Mouse (Mus musculus) cerebral cortex, adult 2 months (tissue): Measurements from ENCODE around the gene Fyb.

Experiments used
- WGBS: fragments of 180-500 bp; shearing (Covaris S2); methylation state at CpG from one replicate; pipeline ENCODE4 v1.1.7; 2018; 5-methylcytosine and 5-hydroxymethylcytosine counted together

The Fyb gene

GRCm38 (mm10) chr15:6522653-6523167 is at the start of gene Fyb:
TSS of gene Fyb (plus strand) at chr15:6522853.
- WGBS, result 85% methylated on average over 8 of the region's 8 CpGs

DNA sequence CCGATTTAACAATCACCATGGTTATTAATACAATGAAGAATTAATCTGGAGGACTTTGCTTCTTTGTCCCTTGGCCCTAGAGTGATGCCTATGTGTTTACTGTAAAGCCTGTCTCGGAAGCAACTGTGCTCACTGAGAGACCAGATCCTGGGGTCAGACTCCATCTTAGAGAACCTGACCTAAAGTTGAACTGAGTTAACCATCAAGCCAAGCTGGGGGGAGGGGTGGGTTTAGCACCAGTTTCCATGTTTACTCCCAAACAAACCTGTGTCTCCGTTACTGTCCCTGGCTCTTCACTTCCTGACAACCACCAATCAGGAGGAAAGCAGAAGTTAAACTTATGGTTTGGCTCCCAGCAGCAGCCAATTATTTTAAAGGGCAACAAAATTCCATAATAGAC is 39.1 kb upstream of the Fyb start:
- 74% methylated on average over 3 of the region's 3 CpGs for WGBS

DNA sequence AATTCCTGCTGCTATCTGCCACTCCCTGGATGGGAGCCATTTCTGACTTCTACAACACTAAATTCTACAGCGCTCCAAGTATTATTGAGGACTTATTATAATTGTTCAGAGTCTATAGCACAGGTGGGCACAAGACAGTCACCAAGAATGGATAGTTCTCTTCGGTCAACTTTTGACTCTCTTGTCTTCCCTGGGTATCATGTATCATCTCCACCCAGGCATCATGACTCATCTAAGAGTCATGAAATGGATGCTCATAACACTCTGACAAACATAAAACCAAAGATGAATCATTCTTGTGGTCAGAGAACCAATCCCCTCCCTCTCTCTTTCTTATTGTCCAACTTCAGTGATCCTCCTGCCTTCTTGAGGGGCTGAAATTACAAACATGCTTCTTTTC is 30.3 kb upstream of the Fyb start:
- WGBS, result 83% methylated on average over 2 of the region's 2 CpGs

DNA sequence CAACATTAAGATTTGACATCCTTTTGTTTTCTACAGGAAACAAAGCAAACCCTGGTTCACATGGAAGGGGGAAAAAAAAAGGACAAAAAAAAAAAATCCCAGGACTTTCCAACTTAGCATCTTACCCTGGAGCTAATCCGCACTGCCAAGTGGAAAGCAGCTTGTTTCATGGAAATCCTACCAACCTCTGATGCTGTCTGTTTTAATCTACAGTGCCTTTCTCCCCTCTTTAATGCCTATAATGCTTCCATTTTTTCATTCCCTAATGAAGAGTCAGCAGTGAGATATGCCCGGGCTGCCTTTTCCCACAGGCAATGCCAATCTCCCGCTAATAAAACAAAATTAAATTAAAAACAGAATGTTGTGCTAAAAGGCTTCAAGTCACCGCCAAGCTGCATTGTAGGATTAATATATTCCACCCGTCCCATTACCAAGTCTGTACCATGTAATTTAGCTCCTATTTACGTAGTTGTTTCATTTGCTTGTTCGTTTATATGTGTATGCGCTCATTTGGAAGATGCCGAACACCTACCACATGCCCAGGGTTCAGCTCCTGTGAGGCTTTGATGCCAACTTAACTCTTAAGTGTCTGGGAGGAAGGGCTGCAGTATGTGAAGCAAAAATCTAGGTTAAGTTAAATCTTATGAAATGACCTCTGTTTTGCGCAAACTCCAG is 24.1 kb upstream of the Fyb start:
- 47% methylated on average over 10 of the region's 10 CpGs for WGBS

GRCm38 (mm10) chr15:6500787-6501186 is 21.9 kb upstream of the Fyb start:
- WGBS, result 56% methylated on average over 1 of the region's 1 CpGs

DNA sequence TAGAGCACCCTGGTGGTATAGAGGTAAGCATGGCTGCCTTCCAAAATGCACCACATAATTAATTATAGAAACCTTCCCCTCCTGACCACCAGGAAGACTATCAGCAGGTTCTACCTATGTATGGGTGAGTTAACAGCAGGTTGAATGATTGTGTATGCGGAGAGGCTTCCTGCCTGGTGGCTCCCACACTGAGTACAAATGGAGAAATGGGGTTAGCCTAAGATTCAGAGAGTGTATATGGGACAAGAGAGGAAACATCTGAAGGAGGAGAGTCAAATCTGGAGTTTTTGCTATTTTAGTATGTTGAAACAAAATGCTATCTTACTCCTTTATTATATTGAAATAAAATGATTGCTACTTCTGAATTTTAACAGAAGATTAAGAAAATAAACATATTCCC is 5.1 kb upstream of the Fyb start:
- 60% methylated on average over 1 of the region's 1 CpGs for WGBS

- WGBS, result 65% methylated on average over 19 of the region's 19 CpGs
Measured at GRCm38 (mm10) chr15:6519417-6520255, 3.0 kb upstream of the Fyb start.

- 63% methylated on average over 10 of the region's 10 CpGs for WGBS
Measured at GRCm38 (mm10) chr15:6520505-6521155, 2.0 kb upstream of the Fyb start.

GRCm38 (mm10) chr15:6524801-6525200 is 2.1 kb downstream of the Fyb start:
- 86% methylated on average over 2 of the region's 2 CpGs for WGBS

- WGBS, result 90% methylated on average over 3 of the region's 3 CpGs
Measured at GRCm38 (mm10) chr15:6525386-6525785, 2.7 kb downstream of the Fyb start.

DNA sequence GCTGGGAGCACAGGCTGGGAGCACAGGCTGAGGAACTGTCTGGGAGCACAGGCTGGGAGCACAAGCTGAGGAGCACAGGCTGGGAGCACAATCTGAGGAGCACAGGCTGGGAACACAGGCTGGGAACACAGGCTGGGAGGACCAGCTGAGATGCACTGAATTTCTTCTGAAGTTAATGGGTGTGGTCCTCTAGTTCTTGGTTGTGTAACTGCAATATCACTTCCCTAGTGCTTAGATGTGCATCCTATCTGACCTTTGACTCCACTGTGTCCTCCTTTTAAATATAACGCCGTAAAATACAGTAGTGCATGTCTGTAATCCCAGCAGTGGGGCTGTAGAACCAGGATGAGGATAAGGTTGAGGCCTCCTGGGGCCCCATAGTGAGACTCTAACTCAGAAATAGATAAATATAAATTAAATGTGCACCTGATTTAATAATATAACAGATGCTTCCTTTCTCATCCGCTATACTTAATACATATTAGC is 11.2 kb downstream of the Fyb start:
- 87% methylated on average over 3 of the region's 3 CpGs for WGBS

DNA sequence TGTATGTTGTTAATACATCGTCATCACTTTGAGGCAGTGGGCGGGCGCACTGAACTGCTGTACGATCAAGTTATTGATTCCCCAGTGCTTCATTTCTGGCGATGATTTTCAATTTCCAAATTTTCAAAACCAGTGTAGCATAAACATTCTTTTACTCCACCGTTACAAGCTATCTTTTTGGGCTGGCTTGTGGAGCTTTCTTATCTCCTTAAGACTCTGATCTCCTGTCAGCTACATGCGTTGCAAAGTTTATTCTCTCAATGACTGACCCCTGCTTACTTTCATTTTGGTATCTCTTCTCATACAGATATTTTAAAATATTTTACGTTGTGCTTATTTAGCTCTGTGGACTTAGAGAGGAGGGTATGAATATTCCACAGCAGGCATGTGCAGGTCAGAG is 11.9 kb downstream of the Fyb start:
- WGBS, result 91% methylated on average over 8 of the region's 8 CpGs

GRCm38 (mm10) chr15:6539639-6540338 is 17.1 kb downstream of the Fyb start:
- 54% methylated on average over 7 of the region's 7 CpGs for WGBS

DNA sequence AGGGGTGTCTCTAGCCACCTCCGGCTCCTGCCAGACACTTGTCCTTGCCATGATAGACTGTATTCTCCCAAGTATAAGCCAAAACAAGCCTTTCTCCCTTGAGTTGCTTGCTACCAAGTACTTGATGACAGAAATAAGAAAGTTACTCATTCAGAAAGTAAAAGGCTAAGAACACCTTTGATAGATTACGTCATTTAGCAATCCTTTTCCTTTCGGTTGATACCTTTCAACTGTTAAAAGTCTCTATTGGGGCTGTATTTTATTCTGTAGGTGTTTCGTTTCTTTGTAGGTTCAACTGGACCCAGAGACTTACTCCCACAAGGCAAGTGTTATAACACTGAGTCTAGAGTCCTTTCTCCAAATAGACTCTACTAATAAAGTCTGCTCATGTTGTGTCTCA is 26.3 kb downstream of the Fyb start:
- 96% methylated on average over 4 of the region's 4 CpGs for whole genome bisulfite sequencing

DNA sequence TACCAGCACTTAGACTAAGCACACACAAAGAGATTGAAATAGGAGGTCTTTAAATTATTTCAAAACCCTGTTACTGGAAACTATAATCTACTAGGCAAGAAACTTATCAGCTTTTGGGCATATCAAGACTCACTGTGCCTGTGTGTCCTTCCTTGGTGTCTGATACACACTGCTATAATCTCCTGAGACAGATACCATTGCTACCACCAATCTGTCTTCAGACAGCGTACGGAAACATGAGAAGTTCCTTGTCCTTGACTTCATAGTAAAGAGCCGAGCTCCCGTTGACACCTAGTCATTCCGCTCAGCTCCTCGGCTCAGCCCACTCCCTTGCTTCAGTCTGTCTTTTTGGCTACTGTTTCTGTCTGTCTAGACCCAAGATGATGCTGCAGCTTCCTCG is 29.2 kb downstream of the Fyb start:
- WGBS, result 96% methylated on average over 7 of the region's 7 CpGs

GRCm38 (mm10) chr15:6554742-6555141 is 32.1 kb downstream of the Fyb start:
- 89% methylated on average over 4 of the region's 4 CpGs for WGBS

- 63% methylated on average over 2 of the region's 2 CpGs for WGBS
Measured at GRCm38 (mm10) chr15:6555536-6555935, 32.9 kb downstream of the Fyb start.

DNA sequence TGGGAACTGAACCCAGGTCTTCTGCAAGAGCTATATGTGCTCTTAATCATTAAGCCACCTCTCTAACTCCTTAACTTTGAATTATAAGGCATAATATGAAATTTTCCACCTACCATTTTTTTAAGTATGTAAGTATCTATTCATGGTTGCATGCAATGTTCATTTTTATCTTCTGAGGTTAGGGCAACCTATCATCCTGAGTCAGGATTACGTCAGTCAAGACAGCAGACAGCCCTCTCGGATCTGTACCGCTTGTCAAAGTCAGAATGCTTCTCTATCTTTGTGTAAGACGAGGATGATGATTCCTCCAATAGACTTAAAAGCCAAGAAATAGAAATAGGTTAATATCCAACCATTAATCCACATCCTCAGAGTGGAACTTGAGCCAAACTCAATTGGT is 33.6 kb downstream of the Fyb start:
- 95% methylated on average over 4 of the region's 4 CpGs for WGBS

GRCm38 (mm10) chr15:6556911-6557310 is 34.3 kb downstream of the Fyb start:
- WGBS, result 92% methylated on average over 6 of the region's 6 CpGs

DNA sequence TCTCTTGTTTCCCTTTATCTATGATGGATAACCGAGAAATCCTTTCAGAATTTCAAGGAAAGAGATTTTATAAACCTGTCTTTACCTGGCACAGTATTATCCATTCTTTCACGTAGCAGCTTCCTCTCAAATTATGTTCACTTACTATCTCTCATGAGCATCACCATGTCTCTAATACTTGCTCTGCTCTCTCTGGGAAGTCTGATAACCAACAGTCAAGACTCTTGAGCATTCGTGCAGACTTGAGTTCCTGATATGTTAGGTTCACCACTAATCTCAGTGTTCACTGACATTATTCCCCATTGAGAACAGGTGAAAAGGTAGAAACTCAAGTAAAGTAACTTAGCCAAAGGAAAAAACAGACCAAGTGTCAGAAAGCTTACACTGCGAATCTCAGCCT is 34.9 kb downstream of the Fyb start:
- WGBS, result 92% methylated on average over 4 of the region's 4 CpGs

GRCm38 (mm10) chr15:6559188-6559587 is 36.5 kb downstream of the Fyb start:
- WGBS, result 78% methylated on average over 9 of the region's 9 CpGs

- WGBS, result 94% methylated on average over 10 of the region's 10 CpGs
Measured at GRCm38 (mm10) chr15:6560696-6561095, 38.0 kb downstream of the Fyb start.
